Mouse (Mus musculus) urinary bladder, adult 2 months (tissue): ENCODE data around the gene Rassf1. TPM values are rescaled to one million over a fixed set of nuclear protein-coding genes. Genes with fewer than 3 reads are reported as not detected.

Source experiments
- DNase-seq: peaks from one replicate; pipeline ENCODE4 v3.0.0; 2022; ENCODE audit warnings: low spot score
- polyA plus RNA-seq: library from polyadenylated mRNA; depleted of rRNA; stranded (reverse); fragments of >200 nt; gene quantifications from 2 replicates; pipeline ENCODE4 v1.2.3, GENCODE M21; 2012; rRNA removed

Rassf1 gene
- polyA plus RNA-seq, 1 experiment = 58.9 TPM

GRCm38 (mm10) chr9:107603251-107603650 lies 51.9 kb downstream of the Rassf1 start:
- DNase-seq = no peak

- DNase-seq = no peak
These were observed 53.8 kb downstream of the Rassf1 start for GRCm38 (mm10) chr9:107605041-107605661.

GRCm38 (mm10) chr9:107606591-107606990 lies 55.2 kb downstream of the Rassf1 start:
- DNase-seq = no peak

- DNase-seq = no peak
These were observed 55.7 kb downstream of the Rassf1 start for GRCm38 (mm10) chr9:107607036-107607435.

- DNase-seq = no peak
These were observed 56.4 kb downstream of the Rassf1 start for GRCm38 (mm10) chr9:107607653-107608245.

GRCm38 (mm10) chr9:107608741-107609432 lies 57.5 kb downstream of the Rassf1 start, which contains the start of gene Sema3b:
Gene Sema3b, minus strand, starts transcription at chr9:107609229.
- DNase-seq = no peak

- no peak for DNase-seq
These were observed 58.1 kb downstream of the Rassf1 start for GRCm38 (mm10) chr9:107609433-107609830.

- DNase-seq = no peak
These were observed 60.3 kb downstream of the Rassf1 start for GRCm38 (mm10) chr9:107611456-107612190.

Other genes starting within 250 kb of the Rassf1 start
- gene Hemk1, start 213.2 kb upstream of the Rassf1 start, polyA plus RNA-seq = 19.7 and 20.0 TPM in 2 replicates
- gene 6430571L13Rik, start 211.0 kb upstream of the Rassf1 start, polyA plus RNA-seq = 1.7 and 1.9 TPM in 2 replicates
- gene Cacna2d2, start 151.9 kb upstream of the Rassf1 start, polyA plus RNA-seq = 0.46 and 0.84 TPM in 2 replicates
- gene Tmem115, start 17.6 kb upstream of the Rassf1 start, polyA plus RNA-seq = 33.6 and 34.0 TPM in 2 replicates
- gene Cyb561d2, start 9.4 kb upstream of the Rassf1 start, polyA plus RNA-seq = 15.2 and 19.4 TPM in 2 replicates
- 26.6 and 35.2 TPM in 2 replicates for gene Nprl2, start 9.3 kb upstream of the Rassf1 start, polyA plus RNA-seq
- gene Zmynd10, start 4.3 kb upstream of the Rassf1 start, polyA plus RNA-seq = 0.56 and 0.78 TPM in 2 replicates
- gene Tusc2, start 11.7 kb downstream of the Rassf1 start, polyA plus RNA-seq = 43.9 and 50.6 TPM in 2 replicates
- gene Hyal2, start 16.4 kb downstream of the Rassf1 start, polyA plus RNA-seq = 24.0 and 35.6 TPM in 2 replicates
- gene Hyal1, start 25.4 kb downstream of the Rassf1 start, polyA plus RNA-seq = 16.8 and 24.9 TPM in 2 replicates
- 24.6 and 37.3 TPM in 2 replicates for gene Naa80, start 27.3 kb downstream of the Rassf1 start, polyA plus RNA-seq
- gene Hyal3, start 29.3 kb downstream of the Rassf1 start, polyA plus RNA-seq = 0.50 and 0.52 TPM in 2 replicates
- 31.3 and 36.0 TPM in 2 replicates for gene Ifrd2, start 36.1 kb downstream of the Rassf1 start, polyA plus RNA-seq
- 57.1 and 71.0 TPM in 2 replicates for gene Sema3b, start 57.7 kb downstream of the Rassf1 start, polyA plus RNA-seq
- 449 and 465 TPM in 2 replicates for gene Gnai2, start 83.8 kb downstream of the Rassf1 start, polyA plus RNA-seq
- 0.44 and 0.45 TPM in 2 replicates for gene Slc38a3, start 118.0 kb downstream of the Rassf1 start, polyA plus RNA-seq
- gene Gnat1, start 128.2 kb downstream of the Rassf1 start, polyA plus RNA-seq = 0.06 TPM in 1 of 2 replicates, not detected in the other
- gene Sema3f, start 158.9 kb downstream of the Rassf1 start, polyA plus RNA-seq = 110 and 111 TPM in 2 replicates
- gene Rbm5, start 219.4 kb downstream of the Rassf1 start, polyA plus RNA-seq = 105 and 116 TPM in 2 replicates